Mouse (Mus musculus): Measurements from ENCODE around the gene Fgf13. TPM values are rescaled to one million over a fixed set of nuclear protein-coding genes. Genes with fewer than 3 reads are reported as not detected.

The Fgf13 gene
- total RNA-seq, 2 experiments from 2014 or later, result 258 to 273 TPM

DNA sequence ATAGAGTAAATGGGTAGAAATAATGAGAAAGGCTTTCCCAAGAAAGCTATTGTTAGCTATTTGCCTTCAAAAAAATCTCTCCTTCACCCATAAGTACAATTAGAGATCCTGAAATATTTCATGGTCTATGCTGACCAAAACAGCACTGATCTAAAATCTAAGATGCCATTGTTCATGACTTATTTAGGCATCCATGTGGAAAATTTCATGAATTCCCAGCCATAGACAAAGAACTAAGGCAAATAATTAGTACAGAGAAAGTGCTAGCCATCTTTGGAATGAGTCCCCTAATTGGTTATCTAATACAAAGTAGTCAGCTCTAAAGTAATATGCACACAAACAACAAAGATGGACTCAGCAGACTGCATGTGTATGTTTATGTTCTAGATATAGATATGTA, 366.7 kb downstream of the Fgf13 start:
- DNase-seq (ENCODE audit: extremely low spot score in 1 of 2, low spot score in 1 of 2), result no peak

DNA sequence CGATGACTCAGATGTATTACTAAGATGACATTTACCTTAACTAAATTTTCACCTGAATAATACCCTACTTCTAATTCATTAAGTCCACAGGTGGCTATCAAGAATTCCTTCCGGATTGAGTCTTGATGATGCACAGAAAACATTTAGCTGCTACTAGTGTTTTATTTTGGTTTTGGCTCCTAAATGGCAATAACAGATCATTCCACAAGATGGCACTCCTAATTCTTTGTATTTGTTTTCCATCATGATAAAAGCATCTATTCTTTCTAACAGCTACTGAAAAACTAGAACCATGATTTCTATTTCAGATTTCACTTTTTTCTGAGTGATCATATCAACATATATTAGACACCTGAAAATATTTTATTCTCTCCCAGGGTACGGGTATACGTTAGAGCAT, 373.7 kb downstream of the Fgf13 start:
- no peak for DNase-seq (ENCODE audit: extremely low spot score in 1 of 2, low spot score in 1 of 2)

DNA sequence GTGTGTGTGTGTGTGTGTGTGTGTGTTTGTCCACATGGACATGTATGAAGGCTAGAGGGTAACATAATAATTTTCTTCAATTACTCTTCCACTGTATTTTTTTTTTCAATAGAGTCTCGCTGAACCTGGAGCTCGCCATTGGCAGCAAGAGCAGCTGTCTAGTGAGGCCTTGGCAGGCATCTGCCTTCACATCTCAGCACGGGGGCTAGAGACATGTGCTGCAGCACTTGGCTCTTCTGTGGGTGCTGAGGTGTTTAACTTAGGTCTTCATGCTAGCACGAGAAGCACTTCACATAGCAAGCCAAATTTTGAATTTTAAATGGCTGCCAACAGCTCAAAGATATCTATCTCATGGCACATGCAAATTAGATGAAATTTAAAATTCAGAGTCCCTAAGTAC, 380.9 kb downstream of the Fgf13 start:
- no peak for DNase-seq (ENCODE audit: extremely low spot score in 1 of 2, low spot score in 1 of 2)

DNA sequence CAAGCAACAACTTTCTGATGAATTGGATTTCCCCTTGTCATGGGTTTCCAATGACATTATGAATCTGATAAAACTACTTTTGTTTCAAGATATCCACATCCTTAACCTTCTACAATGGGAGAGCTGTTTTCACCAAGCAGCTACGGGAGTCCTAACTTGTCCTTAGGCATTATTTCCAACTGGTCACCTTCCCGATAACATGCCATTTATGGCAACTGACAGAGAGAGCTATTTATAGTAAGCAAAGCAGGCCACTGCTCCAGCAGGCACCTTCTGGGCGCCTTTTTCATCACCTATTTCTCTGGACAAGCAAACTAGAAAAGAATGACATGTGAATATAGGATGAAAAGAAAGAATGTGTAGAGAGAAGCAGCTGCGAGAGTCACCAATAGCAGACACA, 385.5 kb downstream of the Fgf13 start:
- no peak for DNase-seq (ENCODE audit: extremely low spot score in 1 of 2, low spot score in 1 of 2)

DNA sequence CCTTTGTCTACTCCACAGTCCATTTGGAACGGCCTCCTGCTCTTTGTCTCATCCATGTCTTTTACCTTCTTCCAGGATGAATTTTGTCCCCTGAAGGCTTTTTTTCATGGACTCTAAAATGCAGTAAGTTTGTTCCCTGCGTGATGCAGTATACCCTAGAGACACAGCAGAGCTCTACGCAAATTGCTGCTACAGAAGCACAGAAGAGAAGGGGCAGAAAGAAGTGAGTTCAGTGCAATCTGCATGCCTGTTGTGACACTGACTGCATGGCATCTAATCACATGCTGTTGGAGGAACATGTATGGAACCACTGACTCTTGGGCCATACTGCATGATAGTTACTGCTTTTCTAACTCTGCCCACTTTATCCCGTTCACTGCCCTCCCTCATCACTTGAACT, 388.2 kb downstream of the Fgf13 start:
- no peak for DNase-seq (ENCODE audit: extremely low spot score in 1 of 2, low spot score in 1 of 2)

DNA sequence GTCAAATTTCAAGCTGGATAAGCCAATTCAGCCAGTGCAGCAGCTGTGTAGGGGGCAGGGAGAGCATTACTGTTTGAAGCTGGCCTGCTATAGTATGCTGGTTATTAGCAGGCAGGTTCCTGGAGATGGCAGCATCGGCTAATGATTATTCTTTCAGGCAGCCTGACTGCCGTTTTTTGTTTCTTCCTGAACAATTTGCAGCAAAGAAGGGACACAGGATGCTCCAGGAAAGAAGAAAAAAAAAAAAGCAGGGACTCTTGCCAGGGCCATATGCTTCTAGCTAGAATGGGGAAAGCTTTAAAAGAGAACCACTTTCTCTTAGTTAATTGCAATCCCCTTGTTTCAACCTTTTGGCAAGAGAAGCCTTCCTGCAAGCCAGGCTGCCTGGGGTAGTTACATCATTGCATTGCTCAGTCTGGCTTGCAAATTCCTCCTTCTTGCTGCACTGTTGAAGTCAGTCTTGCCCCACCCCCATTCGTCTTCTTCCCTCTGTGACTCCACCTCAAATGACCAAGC, 388.7 kb downstream of the Fgf13 start:
- DNase-seq (ENCODE audit: extremely low spot score in 1 of 2, low spot score in 1 of 2), result peak; percentile 11 to 12

DNA sequence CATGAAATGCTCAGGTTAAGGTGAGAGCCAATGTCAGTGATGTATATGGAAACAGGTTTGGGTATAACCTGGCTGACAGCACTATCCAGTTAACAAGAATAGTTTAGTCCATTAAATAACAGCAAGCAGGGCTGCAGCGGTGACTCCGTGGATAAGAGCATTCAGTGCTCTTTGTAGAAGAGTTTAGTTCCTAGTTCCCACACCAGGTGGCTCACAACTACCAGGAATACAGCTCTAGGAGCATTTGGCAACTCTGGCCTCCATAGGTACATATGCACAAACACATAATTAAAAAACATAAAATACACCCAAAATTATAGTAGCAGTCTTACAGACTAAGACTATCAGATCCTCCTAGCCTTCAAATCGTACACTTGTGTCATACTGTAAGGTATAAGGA, 390.2 kb downstream of the Fgf13 start:
- DNase-seq (ENCODE audit: extremely low spot score in 1 of 2, low spot score in 1 of 2), result no peak

DNA sequence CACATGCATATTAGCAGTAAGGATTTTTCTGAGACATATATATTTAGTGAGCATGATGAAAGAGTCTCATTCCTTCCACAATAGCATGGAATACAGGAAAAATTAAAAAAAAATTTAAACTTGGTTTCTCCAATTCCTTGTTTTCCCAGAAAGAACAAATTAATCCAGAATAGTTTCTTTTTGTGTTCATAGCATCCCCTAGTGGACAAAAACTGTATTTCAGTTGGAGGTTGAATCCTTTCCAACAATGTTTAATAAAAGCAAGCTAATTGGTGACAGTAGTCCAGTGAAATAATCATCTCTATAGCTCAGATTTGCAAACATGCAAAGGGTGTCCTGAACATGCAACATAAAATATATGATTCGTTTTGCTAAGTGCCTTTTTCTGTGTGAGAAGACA, 395.7 kb downstream of the Fgf13 start:
- no peak for DNase-seq (ENCODE audit: extremely low spot score in 1 of 2, low spot score in 1 of 2)

DNA sequence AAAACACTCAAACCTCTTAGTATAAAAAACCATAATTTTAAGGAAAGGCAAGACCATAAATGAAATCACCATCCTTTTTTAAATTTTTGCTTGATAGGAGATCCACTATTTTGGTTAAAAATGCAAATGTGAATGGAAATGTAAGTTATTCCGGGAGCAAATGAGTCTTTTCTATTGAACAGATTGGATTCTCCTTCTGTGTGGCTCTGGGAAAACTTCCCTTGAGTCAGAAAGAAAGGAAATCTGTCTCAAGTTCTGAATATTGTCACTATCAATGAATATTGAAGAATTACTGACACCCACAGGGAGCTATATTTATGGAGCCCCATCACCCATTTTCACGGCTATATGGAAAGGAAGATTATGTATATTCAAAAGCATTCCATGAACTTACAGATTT, 401.1 kb downstream of the Fgf13 start:
- no peak for DNase-seq (ENCODE audit: extremely low spot score in 1 of 2, low spot score in 1 of 2)

DNA sequence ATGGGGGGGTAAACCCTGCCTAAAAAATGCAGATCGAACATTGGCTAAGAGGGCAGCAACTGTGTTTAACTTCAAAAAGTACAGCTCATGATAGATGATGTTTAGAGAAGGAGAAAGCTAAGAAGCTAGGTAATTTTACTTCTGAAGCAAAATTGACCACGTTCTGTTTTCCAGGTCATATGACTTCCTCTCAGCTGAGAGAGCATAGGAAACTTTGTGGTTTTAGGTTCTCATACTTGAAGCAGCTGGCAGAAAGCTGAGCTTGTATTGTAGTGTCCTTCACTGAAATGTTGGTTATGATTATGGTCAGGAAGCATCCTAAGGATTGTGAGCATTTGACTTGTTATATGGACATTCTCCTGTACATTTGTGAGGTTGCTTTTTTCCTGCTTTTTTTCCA, 425.9 kb downstream of the Fgf13 start:
- DNase-seq (ENCODE audit: extremely low spot score in 1 of 2, low spot score in 1 of 2), result no peak

DNA sequence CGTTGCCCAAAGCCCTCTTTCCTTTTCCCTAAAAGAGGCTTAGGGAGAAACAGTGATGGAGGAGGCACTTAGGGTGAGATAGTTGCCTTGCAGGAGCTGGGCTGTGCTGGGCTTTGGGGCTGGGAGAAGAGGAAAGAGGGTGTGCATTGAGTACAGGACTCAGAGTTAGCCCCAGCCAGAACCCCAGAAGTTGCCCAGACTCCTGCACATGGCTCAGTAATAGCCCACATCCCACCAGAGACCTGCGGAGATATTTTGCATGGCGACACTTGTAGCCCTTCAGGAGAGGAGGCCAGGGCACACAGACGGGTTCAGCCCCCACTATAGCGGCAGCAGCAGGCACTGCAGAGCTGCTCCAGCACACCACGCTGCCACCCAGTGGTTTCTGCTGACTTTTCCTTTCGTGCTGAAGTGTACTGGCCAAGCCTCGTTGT, 432.9 kb downstream of the Fgf13 start:
- DNase-seq (ENCODE audit: extremely low spot score in 1 of 2, low spot score in 1 of 2), result peak; percentile 33 to 46

DNA sequence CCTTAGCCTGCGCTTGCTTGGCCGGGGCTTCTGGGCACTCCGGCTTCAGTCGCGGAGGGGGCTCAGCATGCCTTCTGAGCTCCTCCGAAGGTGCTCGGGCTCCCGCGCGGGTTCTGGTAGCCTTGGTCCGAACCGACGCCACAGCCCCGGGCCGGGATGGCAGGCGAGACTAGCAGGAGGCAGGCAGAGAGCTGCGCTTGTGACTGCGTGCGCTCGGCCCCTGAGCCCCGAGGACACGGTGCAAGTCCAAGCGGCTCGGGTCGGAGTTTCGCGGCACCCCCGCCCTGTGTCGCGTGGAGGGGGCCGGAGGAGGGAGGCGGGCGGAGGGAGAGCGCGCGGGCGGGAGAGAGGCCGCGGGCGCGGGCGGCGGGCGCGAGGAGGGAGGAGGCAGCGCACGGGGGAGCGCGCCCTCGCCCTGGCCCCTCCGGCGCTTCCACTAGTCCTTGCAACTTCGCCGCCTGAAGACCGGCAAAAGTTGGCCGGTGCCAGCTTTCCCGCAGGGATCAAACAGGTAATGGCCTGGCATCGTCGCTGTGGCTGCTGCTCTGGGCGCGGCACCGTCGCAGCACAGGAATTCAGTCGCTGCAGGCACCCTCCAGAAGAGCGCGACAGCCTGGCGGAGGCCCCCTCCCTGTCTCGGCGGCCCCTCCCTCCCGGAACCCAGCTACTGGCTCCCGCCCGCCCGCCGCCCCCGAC, 433.6 kb downstream of the Fgf13 start:
- DNase-seq (ENCODE audit: extremely low spot score in 1 of 2, low spot score in 1 of 2), result peak; percentile 29 to 47

DNA sequence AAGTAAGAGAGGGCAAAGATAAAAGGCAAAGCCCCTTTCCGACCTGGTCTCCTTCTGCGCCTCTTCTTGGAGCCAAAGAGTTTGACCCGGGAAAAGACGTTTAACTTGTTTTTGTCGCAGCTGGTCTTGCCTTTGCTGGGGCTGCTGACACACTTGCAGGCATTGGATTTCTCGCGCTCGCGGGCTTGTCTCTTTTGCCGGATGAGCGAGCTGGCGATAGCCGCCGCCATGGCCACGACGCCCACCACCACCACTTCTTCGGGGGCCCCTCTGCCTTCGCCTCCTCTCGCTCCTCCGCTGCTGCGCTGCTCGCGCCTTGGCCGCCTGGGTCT, 434.1 kb downstream of the Fgf13 start:
- DNase-seq (ENCODE audit: extremely low spot score in 1 of 2, low spot score in 1 of 2), result peak in 1 of 2 experiments; percentile 18

DNA sequence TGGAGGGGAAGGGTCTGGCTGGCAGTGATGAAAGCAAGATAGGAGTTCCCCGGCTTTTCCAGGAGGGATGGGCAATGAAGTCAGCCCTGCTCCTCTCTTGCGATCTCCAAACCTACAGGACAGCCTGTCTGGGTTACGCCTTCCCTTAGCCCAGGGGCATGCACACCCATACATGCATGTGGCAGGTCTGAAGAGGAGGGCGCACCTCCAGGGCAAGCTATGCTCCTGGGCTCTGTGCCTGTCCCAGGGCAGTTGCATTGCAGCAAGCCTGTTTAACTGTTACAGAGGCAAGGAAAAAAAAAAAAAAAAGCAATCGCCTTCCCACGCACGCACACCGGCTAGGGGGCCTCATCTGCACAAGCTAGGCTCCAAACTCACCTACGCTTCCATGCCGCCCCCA, 434.5 kb downstream of the Fgf13 start:
- peak; percentile 7 to 17 for DNase-seq (ENCODE audit: extremely low spot score in 1 of 2, low spot score in 1 of 2)

DNA sequence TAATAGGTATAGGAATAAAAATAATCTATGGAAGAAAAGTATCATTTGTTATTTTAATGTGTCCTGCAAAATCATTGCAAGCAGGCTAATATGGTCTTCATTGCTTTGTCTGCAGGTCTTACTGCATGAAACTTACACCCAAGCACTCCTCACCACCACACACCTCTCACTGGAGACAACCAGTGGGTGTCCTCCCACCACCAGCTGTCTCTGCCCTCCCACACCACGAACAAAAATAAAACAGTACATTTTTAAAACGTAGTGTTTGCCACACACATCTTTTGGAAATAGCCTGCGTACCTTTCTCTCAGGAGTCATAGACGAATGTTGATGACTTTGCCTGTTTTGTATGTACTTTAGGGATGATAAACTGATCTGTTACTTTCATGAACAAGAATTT, 441.2 kb downstream of the Fgf13 start:
- DNase-seq (ENCODE audit: extremely low spot score in 1 of 2, low spot score in 1 of 2), result peak in 1 of 2 experiments; percentile 4

DNA sequence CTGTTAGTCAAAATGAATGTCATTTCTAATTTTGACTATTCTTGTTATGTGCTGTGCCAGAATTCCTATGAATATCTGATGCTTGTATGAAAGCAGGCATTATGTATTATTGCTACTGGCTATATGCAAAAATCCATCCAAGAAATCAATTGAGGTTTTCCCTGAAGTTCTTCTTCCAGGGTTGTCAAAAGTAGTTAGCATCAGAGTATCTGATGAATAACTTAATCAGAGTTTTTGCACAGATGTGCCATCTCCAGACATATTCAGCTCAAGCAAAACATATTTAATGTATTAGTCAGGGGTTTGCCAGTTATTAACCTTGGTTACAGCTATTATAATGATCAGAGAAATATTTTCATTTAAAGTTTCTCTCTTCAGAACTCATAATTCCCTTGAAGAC, 454.7 kb downstream of the Fgf13 start:
- no peak for DNase-seq (ENCODE audit: extremely low spot score in 1 of 2, low spot score in 1 of 2)

DNA sequence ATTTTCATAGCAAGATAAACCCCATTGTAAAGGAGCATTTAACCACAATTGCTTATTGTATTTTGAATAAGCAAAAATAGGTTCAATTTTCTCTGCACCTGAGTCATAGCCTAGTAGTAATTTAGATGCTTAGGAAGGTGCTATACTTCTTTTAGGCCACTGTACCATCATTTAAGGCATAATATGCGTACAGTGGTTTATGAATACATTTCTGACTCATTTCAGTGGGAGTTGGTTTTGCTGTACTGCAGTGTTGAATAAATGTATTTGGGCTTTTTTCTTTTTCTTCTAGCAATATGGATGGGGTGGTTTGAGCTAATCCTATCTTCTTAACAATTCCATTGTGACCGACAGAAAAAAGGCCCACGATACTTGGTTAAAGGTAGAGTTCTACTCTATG, 481.9 kb downstream of the Fgf13 start:
- no peak for DNase-seq (ENCODE audit: extremely low spot score in 1 of 2, low spot score in 1 of 2)

DNA sequence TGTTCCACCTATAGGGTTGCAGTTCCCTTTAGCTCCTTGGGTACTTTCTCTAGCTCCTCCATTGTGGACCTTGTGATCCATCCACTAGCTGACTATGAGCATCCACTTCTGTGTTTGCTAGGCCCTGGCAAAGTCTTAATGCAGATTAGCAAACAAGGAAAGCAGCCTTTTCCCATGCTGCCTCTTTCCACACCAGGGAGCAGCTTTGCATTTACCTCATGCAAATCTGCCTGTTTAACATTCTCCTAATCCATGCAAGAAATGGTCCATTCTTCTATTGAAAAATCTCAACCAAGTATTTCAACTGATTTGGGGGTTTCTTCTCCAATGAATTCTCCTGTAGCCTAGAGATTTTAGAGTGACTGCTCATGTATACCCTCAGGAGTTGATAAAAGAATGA, 487.4 kb downstream of the Fgf13 start:
- no peak for DNase-seq (ENCODE audit: extremely low spot score in 1 of 2, low spot score in 1 of 2)

DNA sequence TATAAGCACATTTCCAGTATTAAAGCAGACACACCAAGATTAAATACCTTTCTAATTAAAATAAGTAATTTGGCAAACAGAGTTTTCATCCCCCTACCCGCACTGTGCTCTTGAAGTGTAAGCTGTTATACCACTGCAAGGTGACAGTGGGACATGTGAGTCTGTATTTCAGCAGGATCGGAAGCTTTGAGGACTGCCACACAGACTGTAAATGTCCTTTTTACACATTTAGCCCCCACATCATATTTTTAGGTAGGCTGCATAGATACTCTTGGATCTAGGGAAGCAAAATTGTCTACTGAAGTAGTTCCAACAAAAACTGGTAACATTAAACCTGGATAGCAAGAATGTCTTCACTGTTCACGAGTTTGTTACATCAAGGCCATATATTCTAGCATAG, 495.8 kb downstream of the Fgf13 start:
- DNase-seq (ENCODE audit: extremely low spot score in 1 of 2, low spot score in 1 of 2), result no peak

DNA sequence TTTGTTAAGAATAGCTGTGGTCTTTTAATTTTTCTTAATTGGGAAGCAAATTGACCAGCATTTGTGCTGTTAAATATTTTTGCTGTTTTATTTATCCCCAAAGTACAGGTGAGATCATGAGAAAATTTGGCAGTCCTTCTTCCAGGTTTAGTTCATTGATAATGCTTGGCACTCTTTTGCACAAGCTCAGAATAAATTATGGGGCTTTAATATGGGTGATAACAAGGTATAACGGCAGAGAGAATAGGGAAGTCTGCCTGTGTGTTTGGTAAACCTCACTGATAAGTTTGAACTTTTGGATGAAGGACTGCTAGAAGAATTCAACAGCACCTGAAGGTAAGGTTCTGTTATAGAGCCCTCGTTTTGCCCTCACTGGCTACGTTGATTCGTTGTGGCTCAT, 504.7 kb downstream of the Fgf13 start:
- DNase-seq (ENCODE audit: extremely low spot score in 1 of 2, low spot score in 1 of 2), result no peak

DNA sequence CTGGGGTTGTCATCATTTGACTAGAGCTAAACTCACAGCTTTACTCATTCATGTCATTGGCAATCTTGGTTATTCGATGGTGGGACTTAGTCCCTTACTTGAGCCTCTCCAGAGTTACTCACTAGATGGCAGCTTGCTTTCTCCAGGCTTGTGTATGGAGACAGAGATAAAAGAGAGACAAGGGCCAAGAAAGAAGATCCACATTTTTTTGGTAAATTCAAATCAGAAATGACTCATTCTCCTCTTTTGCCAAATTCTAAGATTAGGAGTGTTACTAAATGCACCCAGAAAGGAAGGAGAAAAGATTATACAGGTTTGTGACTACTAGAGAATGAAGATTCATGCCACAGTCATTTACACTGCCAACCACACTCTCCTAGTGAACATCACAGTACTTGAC, 532.9 kb downstream of the Fgf13 start:
- no peak for DNase-seq (ENCODE audit: extremely low spot score in 1 of 2, low spot score in 1 of 2)
